Mouse (Mus musculus): ENCODE results near the gene Msrb2.
A peak's percentile ranks its signal among the peaks of the same experiment; 100 is the strongest.

The Msrb2 gene

DNA sequence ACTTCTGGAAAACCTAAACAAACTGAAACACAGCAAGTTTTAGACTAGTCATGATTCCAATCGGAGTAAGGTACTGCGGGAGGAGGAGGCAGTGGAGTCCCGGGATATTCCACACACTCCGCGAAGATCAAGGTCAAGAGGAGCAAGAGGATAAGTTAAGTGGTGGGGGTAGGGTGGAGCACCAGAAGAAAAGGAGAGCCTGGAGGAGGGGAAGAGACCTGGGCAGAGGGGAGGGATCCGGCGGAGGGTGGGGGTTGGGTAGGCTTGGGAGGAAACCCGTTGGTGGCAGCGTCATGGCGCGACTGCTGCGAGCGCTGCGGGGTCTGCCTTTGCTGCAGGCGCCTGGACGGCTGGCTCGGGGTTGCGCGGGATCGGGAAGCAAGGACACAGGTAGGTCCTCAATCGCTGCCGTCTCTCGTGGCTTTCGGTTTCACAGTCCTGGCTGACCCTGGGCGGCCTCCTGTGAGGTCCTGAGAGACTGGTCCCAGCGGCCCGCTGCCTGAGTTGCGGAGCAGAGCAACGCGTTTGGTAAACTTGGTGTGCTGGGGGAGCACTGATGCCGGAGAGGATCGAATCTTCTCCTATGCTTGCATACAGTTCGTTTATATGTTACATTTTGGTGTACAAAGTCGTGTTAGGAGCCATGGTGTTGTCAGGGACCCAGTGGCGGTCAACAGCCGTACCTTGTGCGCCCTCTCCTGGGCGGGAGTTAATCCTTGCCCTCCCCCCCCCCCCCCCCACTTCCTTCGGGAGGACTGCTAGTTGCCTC lies at the start of gene Msrb2:
Gene Msrb2, plus strand, starts transcription at position 51 of the 769 bp plus-strand sequence.
- peak; percentile 92 for DNase-seq

- DNase-seq = no peak
These were observed 48.8 kb upstream of the Msrb2 start for GRCm38 (mm10) chr2:19322448-19322847.

DNA sequence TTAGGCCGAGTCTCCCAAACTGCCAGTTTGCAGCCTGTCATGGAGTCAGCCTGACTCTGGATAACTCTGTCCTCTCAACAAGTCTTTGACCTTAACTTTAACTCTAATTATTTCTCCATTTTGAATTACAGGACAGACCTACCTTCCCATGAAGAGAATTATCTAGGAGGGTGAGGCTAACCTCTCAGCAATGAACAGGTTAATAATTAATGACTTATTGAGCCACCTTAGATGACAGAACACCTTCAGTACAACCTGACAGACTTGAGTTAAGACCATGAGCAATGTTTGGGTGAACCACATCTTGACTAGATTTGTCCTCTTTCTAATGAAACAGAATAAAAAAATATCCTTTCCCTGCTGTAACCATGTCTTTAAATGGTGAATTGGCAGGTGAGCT lies 44.9 kb upstream of the Msrb2 start:
- no peak for DNase-seq

- DNase-seq = no peak
These were observed 43.4 kb upstream of the Msrb2 start for GRCm38 (mm10) chr2:19327811-19328210.

GRCm38 (mm10) chr2:19343901-19344635 lies 27.2 kb upstream of the Msrb2 start:
- no peak for DNase-seq

GRCm38 (mm10) chr2:19344636-19345413 lies 26.4 kb upstream of the Msrb2 start:
- DNase-seq = peak; percentile 86

GRCm38 (mm10) chr2:19345414-19345964 lies 25.8 kb upstream of the Msrb2 start:
- DNase-seq = no peak

- DNase-seq = no peak
These were observed 22.8 kb upstream of the Msrb2 start for GRCm38 (mm10) chr2:19348454-19348853.

GRCm38 (mm10) chr2:19350167-19350566 lies 21.1 kb upstream of the Msrb2 start:
- DNase-seq = no peak

DNA sequence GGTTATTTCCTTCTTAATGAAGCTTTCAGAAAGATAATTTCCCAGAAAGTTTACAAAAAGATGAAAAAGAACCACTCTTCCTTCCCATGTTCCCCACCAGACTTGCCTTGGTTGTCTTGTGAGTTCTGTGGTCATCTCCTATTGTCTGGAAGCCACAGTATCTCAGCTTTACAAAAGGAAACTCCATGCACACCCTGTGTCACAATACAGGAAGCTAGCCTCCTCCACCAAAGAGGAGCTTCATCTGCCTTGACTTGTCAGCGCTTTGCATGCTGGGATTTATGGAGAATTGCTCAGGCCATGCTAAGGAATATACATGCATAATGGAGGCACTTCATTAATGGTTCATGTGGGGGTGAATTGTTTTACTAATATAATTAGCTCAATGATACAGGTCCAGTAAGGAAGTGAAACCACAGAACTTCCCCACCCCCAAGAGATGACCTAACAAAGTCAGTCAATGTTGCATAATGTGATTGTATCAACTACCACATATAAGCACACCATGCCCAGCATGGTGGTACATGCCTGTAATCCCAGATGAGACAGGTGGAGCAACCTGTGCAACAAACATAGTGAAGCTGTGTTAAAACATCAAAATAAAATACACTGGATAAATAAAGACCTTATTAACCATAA lies 19.5 kb upstream of the Msrb2 start:
- DNase-seq = no peak

GRCm38 (mm10) chr2:19353158-19353557 lies 18.1 kb upstream of the Msrb2 start:
- no peak for DNase-seq

DNA sequence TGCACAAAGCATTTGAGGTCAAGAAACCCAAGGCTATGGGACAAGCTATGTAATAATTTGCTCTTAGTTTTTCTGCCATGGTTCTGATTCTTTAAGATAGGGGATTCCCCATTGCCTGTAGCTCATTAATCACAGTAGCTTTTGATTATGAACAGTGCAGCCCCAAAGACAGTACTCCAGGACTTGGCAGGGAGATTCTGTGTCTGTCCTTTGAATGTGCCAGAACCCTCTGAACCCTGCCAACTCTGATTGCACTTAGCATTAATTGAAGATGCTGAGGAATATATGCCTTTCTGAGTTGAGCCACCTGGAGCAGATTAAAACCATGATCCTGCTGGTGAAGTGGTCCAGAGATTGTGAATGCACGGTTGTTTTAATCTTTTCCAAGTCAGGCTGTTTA lies 8.4 kb upstream of the Msrb2 start:
- DNase-seq = no peak

- no peak for DNase-seq
These were observed 4.8 kb upstream of the Msrb2 start for GRCm38 (mm10) chr2:19366426-19366825.

- DNase-seq = no peak
These were observed 4.1 kb upstream of the Msrb2 start for GRCm38 (mm10) chr2:19367114-19367513.

DNA sequence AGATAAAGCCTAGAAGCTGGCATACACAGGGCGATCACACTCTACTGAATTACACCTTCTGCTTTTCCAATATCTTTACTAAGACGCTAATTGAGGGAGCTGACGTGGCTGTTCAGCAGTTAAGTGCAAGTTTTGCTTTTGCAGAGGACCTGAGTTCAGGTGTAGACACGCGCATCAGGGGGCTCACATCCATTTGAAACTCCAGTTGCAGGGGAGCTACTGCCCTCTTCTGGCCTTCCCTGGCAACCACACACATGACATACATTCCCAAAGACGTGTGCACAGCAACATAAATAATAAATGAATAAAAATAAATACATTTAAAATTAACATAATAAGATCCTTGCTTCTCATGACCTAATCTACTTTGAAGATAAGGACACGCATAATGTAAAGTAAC lies 2.5 kb downstream of the Msrb2 start:
- no peak for DNase-seq

DNA sequence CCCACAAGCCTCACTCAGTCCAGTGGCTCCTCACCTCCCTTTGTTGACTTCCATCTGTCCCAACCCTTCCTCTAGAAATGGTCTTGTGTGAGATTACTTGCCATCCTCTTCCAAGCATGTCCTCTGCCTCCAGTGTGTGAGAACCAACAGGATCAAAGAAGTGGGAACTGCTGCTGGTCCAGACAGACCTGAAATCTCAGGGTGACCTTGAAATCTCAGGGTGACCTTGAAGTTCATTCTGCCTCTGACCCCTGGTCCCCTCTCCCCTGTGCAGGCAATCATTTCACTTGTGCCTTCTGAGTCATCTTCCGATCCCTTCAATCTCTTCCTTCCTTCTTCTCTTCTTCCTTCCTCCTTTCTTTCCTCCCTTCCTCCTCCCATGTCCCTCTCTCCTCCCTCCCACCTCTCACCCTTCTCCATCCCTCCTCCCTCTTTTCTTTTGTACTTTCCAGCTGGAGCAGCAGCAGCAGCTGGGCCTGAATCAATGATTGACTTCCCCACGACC lies 9.3 kb downstream of the Msrb2 start:
- DNase-seq = no peak

DNA sequence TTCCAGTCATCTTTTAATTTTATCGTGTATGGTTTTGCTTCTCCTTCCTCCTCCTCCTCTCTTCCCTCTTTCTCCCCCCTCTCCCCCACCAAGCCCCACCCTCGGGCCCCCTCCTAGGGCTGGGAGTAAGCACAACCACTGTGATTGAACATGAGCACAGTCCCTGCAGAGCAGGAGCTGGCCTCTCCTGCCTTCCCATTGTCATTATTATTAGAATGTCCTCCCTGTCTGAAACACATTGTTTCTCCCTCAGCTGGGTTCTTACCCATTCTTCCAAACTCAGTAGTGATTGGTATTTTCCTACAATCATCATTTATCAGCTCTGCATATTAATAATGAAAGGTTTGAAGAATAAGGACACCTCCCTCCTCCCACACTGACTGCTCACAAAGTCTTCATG lies 9.7 kb downstream of the Msrb2 start:
- no peak for DNase-seq

DNA sequence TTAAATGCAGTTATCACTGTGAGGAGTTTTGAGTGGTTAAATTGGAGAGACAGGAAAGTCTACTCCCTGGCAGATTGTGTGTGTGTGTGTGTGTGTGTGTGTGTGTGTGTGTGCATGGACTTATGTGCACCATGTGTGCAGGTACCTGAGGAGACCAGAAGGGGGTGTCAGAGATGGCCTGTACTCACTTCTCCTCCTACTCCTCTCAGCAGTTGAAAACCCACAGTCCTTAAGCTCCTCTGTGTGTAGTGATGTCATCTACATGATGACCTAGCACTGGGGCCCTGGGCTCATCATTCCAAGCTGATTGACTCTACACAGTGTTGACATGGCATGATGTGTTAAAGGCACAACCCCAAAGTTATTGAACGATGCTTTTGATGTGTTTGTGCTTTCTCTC lies 11.0 kb downstream of the Msrb2 start:
- no peak for DNase-seq

DNA sequence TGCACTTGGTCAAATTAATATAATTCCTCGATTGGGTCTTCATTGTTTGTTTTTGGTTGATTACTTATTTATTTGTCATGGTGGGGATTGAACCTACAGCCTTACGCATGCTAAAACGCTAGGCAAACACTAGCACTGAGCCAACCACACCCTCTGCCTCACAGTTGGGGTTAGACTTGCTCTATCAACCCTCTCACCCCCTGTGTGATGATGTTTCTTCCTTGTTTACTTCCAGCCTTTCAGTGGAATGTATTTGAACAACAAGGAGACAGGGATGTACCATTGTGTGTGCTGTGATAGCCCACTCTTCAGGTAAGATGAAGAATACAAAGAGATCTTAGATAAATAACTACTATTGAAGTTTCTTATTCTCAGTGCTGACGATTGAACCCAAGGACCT lies 11.8 kb downstream of the Msrb2 start:
- no peak for DNase-seq

DNA sequence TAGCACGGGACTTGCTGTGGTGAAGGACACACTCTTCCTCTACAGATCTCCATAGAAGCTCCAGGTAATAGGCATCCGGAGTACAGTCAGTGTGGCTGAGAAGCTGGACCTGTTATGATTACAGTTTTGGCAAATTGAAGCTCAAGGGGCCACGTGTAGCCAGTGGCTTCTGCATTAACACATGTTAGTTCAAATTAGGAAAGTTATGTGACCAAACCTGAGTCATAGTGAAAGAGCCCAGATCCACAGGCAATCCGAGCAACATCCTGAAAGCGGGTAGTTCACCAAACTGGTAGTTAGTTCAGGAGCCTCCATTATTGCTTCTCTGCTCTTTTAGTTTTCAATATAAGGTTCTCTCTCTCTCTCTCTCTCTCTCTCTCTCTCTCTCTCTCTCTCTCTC lies 14.5 kb downstream of the Msrb2 start:
- DNase-seq = no peak

DNA sequence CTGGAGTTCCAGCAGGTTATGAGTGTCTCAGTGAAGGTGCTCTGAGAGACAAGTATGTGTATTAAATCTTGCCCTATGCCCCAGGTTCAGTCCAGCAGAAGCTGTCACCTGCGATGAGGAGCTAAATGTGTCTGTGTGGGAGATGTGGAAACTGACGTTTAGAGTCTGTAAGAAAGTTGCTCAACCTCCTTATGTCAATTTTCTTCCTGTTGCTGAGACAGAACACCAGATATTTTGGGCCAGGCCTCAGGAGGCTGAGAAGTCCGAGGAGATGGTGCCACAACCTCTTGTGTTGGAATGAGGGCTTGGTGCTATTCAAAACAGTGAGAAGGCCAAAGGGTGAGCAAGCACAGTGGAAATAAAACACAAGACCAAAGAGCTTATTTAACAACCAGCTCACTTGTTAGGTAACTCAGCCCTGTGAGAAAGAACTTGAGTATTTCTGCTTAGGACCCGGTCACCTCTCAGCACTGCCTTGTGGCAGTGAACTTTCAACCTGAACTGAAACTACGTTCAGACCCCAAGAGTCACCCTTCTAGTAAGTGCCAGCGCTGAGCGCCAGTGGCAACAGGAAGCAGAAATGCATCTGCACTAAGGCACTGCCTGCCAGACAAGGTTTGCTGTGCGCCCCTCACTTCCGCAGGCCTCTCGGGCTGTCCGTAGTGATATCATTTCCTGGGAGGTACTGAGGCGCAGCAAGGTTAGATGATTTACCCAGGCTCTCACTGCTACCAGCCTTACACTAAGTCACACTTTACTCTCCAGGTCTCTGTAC lies 17.3 kb downstream of the Msrb2 start:
- no peak for DNase-seq

Data from kidney, adult 18-20 months (tissue).